Mouse (Mus musculus) naive thymus-derived CD4-positive, alpha-beta T cell, adult 2 months (primary cell): Measurements from ENCODE around the gene Serpina1f.
"Not testable (repeated sequence)": the region's sequence is repeated elsewhere in the genome, so short reads cannot be mapped to it uniquely, and the experiment has no call there.

Experiments used
- DNase-seq: peaks from one replicate; pipeline ENCODE4 v3.0.0-alpha.2; 2011; ENCODE audit warnings: low read depth

The Serpina1f gene

DNA sequence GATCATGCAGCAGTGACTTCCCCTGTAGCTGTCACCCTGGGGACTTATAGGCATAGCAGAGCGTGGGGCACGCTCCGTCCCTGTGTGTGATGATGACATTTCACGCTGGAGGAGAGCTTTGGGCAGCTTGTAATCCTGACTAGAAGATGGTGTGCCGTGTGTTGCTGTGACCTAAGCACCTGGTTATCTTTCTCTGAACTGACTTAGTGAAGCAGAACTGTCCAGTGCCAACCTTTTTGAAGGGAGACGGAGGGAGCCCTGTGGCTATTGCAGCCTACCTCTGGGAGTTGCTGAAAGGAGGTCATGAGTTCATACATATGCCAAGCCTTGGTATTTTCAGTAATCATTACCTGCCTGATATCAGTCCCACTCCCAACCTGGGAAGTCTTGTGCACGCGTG is at the start of gene Serpina1f:
Serpina1f (minus strand) TSS at position 101 of the 400 bp plus-strand sequence.
- no peak for DNase-seq

GRCm38 (mm10) chr12:103737791-103738580 is 42.7 kb upstream of the Serpina1f start:
- DNase-seq, result not testable (repeated sequence)

DNA sequence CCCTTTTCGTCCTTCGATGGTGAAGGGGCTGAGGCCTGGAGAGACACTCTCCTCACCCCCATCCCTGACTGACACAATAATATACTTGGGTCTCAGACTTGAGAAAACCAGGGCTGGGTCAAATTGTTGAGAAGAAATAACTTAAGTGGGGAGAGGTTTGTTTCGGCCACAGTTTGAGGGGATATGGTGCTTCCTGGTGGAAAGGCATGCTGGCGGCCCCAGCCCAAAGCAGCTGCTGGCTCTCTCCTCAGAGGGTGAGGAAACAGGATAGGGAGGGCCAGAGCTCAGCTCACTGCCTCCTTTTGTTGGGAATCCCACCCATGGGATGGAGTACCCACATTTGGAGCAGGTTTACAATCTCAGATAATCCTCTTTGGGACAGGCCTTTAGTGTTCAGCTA is 40.2 kb upstream of the Serpina1f start:
- DNase-seq, result not testable (repeated sequence)

DNA sequence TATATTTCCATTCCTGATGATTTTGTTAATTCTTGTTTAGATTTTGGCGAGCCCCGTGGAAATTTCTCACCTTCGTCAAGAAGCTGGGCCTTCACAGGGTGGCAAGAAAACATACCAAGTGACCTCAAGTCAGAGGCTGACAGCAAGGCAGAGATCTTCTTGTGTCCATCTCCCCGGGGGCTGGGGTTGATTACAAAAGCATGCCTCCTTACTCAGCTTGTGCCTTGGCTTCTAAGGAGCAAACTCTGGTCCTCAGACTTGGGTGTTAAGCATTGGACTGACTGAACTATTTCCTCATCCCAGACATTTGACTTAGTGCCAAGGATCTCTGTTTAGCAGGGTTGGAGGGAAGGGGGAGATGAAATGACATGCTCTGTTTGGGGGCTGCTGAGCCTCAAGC is 39.8 kb upstream of the Serpina1f start:
- not testable (repeated sequence) for DNase-seq

- no peak for DNase-seq
Observed at GRCm38 (mm10) chr12:103711537-103711936, 16.2 kb upstream of the Serpina1f start.

DNA sequence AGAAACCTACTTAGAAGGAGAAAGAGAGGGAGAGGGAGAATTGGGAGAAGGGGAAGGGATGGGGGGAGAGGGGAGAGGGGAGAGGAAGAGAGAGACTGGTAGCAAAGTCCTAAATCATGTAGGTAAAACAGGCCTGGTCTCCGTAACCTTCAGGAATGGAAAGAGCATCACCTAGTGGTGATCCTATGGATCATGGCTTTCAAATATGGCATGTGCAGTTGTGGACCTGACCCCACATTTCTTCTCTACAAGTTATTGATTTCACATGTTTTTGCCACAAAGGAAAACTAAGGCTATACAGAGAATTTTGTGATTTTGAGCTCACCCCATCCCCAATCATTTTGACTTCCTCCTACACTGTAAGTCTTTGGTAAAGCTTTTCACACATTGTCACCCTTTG is 15.1 kb upstream of the Serpina1f start:
- no peak for DNase-seq

GRCm38 (mm10) chr12:103706113-103706512 is 10.8 kb upstream of the Serpina1f start:
- DNase-seq, result no peak

GRCm38 (mm10) chr12:103705547-103705946 is 10.2 kb upstream of the Serpina1f start:
- no peak for DNase-seq

DNA sequence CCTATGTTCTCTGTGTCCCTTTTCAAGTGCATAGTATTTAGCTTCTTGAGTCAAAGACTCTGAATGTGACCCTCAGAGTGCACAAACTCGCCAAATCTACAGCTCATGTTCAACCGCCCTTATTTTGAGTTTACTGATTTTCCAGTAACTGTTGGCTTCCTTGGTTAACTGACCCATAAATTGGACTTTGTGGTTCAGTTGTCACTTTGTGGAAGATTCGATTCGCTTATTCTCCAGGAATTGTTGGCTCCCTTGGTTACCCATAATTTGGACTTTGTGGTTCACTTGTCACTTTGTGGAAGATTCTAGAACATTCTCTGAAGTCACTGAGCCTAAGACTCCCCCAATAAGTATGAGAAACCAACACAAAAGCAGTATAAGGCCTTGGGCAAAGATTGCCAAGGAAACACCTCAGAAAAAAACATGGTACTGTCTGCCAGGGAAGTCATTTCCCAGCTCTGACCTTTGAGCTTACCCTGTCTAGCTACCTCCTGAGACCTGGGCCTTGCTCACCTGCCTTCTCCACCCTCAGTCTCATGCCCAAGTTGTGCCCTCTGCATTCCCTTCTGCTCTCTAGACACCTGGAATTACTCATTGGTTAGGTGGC is 4.9 kb upstream of the Serpina1f start:
- DNase-seq, result no peak

DNA sequence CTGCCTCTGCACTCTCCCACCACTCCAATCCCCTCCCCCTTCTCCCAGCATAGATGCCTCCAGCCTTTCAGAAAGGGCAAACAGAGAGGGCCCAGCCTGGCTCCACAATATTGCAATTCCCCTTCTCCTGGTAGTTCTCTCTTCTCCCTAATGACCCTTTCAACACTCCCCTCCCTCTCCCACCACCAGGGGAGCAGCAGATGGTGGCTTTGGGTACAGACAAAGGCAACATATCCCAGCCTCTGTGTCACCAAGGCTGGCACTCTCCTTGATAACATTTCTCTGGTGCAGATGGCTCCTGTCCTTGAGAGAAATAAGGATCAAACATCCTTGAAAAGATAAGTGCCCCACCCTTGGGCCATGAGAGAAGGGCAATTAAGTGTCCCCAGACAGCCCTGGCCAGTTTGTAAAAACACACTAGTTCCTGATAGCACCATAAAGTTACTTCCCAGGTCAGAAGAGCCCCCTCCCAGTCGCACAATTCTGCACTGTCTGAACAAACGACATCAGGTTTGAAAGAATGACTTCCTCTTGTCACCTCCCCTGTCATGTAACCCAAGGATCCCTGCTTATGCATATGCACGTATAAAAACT is 7.0 kb downstream of the Serpina1f start:
- no peak for DNase-seq

DNA sequence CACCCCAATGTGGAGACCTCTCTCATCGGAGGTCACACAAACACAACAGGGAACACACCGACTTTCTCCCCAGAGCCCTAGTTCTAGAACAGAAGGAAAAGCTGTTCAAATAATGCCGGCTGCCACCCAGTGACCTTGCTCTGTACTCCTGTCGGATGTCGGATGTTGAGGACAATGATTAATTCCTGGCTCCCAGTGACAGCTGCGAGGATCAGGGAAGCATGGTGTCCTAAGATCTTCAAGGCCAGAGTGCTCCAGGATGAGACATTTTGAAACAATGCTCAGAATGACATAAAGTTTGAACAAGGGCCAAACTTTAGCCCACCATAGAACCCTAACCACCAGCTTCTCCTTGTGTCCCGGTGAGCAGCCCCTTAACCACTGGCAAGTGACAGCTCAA is 8.3 kb downstream of the Serpina1f start:
- DNase-seq, result no peak

- no peak for DNase-seq
Observed at GRCm38 (mm10) chr12:103686050-103686449, 9.3 kb downstream of the Serpina1f start.

DNA sequence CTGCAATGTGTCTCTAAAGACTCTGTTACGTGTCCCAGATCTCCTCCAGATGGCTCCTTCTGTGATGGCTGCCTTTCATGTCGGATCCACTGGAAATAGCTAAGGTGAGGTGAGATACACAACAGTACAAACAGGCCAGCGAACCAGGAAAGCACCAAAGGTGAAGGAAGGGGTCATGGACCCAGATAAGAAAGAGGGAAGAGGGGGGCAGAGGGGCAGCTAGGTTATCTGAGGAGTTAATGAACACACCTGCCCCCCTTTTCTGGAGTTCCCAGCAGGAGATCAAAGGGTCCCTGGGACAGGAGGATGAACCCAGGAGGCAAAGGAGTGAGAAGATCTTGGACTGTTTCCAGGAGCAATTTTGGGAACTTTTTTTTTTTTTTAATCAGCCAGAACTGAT is 9.9 kb downstream of the Serpina1f start:
- no peak for DNase-seq

DNA sequence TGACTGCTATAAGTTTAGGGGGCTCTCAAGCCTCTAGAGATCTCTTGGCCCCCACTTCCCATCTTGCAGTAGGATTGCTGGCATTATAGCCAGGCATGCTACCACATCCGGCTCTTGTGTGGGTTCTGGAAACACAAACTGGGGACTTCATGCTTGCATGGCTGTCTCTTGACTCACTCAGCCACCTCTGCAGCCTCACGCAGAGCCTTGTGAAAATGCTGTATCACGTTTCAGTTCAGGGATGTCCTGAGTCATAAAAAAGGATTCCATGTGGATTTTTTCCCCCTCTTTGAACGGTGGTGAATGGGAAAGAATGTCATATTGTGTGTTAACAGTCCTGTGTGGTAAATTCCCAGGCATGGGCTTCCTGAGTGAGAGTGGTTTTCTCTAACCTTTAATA is 11.6 kb downstream of the Serpina1f start:
- DNase-seq, result no peak

GRCm38 (mm10) chr12:103681739-103682138 is 13.6 kb downstream of the Serpina1f start:
- no peak for DNase-seq

- DNase-seq, result no peak
Observed at GRCm38 (mm10) chr12:103681169-103681568, 14.2 kb downstream of the Serpina1f start.

DNA sequence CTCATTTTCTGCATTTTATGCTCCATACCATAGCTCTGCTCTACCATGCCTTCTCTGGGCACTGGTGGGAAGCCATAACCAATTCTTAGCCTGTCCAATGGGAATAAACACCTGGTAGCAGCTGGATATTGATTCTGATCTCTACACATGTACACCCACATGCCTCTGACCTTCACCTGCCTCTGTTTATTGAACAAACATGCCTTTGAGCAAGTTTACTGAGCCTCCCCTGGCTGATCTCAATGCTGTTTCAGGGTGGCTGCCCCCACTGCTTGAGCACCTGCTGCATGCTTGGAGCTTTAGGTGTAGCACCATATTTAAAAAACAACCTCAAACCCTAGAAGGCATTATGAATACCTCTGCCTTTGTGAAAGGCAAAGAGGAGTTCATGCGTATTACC is 15.5 kb downstream of the Serpina1f start:
- not testable (repeated sequence) for DNase-seq

- no peak for DNase-seq
Observed at GRCm38 (mm10) chr12:103676039-103676438, 19.3 kb downstream of the Serpina1f start, which contains the start of gene Serpina16. Serpina16 (minus strand) TSS chr12:103676139.

- DNase-seq, result no peak
Observed at GRCm38 (mm10) chr12:103673179-103673578, 22.1 kb downstream of the Serpina1f start.

- no peak for DNase-seq
Observed at GRCm38 (mm10) chr12:103671483-103671882, 23.8 kb downstream of the Serpina1f start.

GRCm38 (mm10) chr12:103670964-103671363 is 24.4 kb downstream of the Serpina1f start:
- DNase-seq, result no peak

GRCm38 (mm10) chr12:103670344-103670743 is 25.0 kb downstream of the Serpina1f start:
- no peak for DNase-seq

GRCm38 (mm10) chr12:103665286-103665685 is 30.0 kb downstream of the Serpina1f start:
- no peak for DNase-seq
